Mouse (Mus musculus): ENCODE data around the gene Pxn. TPM values are rescaled to one million over a fixed set of nuclear protein-coding genes. Genes with fewer than 3 reads are reported as not detected.

Gene Pxn
- polyA plus RNA-seq, 2 experiments: 4.8 to 12.9 TPM

- ATAC-seq (ENCODE audit: insufficient read depth) (no peak), DNase-seq (ENCODE audit: low read depth in 3 of 3, low spot score in 3 of 3) (no peak)
- H3K9ac ChIP-seq (replicated peaks): no peak overlapping the region
- WGBS (ENCODE audit: insufficient replicate concordance): 76% methylated on average over 7 of the region's 7 CpGs
- no peak overlapping the region for H3K27ac ChIP-seq
- no peaks in the 10 kb centered on the region for H3K9me3 ChIP-seq (ENCODE audit: control insufficient read depth, low read length)
- H3K36me3 ChIP-seq (replicated peaks; ENCODE audit: control insufficient read depth, insufficient read depth, low read depth): peaks cover 2% of the 10 kb centered on the region; the same call in 1 of the 2 replicates
- H3K27me3 ChIP-seq (ENCODE audit: control insufficient read depth, insufficient read depth, low read length): no peaks in the 10 kb centered on the region
- H3K4me2 ChIP-seq (ENCODE audit: low read depth): no peak overlapping the region
- no peak overlapping the region for H3K4me3 ChIP-seq (ENCODE audit: insufficient read depth in 1 of 2, low read depth in 2 of 2, low read length in 2 of 2)
- TF ChIP-seq CTCF (IDR thresholded peaks at IDR 0.05; ENCODE audit: low read depth) (no peak), EP300 (IDR thresholded peaks at IDR 0.05; ENCODE audit: low read depth) (no peak)
- peaks cover 5 to 11% of the 10 kb centered on the region in 2 experiments; a peak in 3 of 4 replicates for H3K4me1 ChIP-seq (replicated peaks; ENCODE audit: control insufficient read depth in 2 of 2, insufficient read depth in 2 of 2, low read length in 1 of 2)
Measured at GRCm38 (mm10) chr5:115547421-115547820, 40.9 kb downstream of the Pxn start.

GRCm38 (mm10) chr5:115548501-115549285 lies 42.2 kb downstream of the Pxn start:
- ATAC-seq (ENCODE audit: insufficient read depth): no peak
- H3K4me3 ChIP-seq (ENCODE audit: insufficient read depth in 1 of 2, low read depth in 2 of 2, low read length in 2 of 2): no peak overlapping the region
- H3K4me2 ChIP-seq (ENCODE audit: low read depth): no peak overlapping the region
- no peak overlapping the region for H3K9ac ChIP-seq (replicated peaks)
- WGBS (ENCODE audit: insufficient replicate concordance): 85% methylated on average over 18 of the region's 18 CpGs
- TF ChIP-seq CTCF (IDR thresholded peaks at IDR 0.05; ENCODE audit: low read depth) (no peak), EP300 (IDR thresholded peaks at IDR 0.05; ENCODE audit: low read depth) (no peak)
- no peaks in the 10 kb centered on the region for H3K27me3 ChIP-seq (ENCODE audit: control insufficient read depth, insufficient read depth, low read length)
- no peaks in the 10 kb centered on the region for H3K9me3 ChIP-seq (ENCODE audit: control insufficient read depth, low read length)
- H3K27ac ChIP-seq: no peak overlapping the region
- H3K4me1 ChIP-seq (replicated peaks; ENCODE audit: control insufficient read depth in 2 of 2, insufficient read depth in 2 of 2, low read length in 1 of 2): peaks cover 0 to 2% of the 10 kb centered on the region in 2 experiments; a peak in 1 of 4 replicates
- DNase-seq (ENCODE audit: low read depth in 3 of 3, low spot score in 3 of 3): no peak
- peaks cover 2% of the 10 kb centered on the region; the same call in 1 of the 2 replicates for H3K36me3 ChIP-seq (replicated peaks; ENCODE audit: control insufficient read depth, insufficient read depth, low read depth)

GRCm38 (mm10) chr5:115550482-115551005 lies 44.1 kb downstream of the Pxn start:
- DNase-seq (ENCODE audit: low read depth in 3 of 3, low spot score in 3 of 3) (no peak), ATAC-seq (ENCODE audit: insufficient read depth) (no peak)
- Histone ChIP-seq H3K4me2 (ENCODE audit: low read depth) (no peak overlapping the region), H3K9me3 (ENCODE audit: control insufficient read depth, low read length) (no peaks in the 10 kb centered on the region), H3K4me3 (ENCODE audit: insufficient read depth in 1 of 2, low read depth in 2 of 2, low read length in 2 of 2) (no peak overlapping the region), H3K9ac (replicated peaks) (no peak overlapping the region), H3K27ac (no peak overlapping the region), H3K27me3 (ENCODE audit: control insufficient read depth, insufficient read depth, low read length) (no peaks in the 10 kb centered on the region), H3K36me3 (replicated peaks; ENCODE audit: control insufficient read depth, insufficient read depth, low read depth) (peaks cover 2% of the 10 kb centered on the region; the same call in 1 of the 2 replicates), H3K4me1 (replicated peaks; ENCODE audit: control insufficient read depth in 2 of 2, insufficient read depth in 2 of 2, low read length in 1 of 2) (no peaks in the 10 kb centered on the region)
- no peak for TF ChIP-seq CTCF (IDR thresholded peaks at IDR 0.05; ENCODE audit: low read depth)
- TF ChIP-seq EP300 (IDR thresholded peaks at IDR 0.05; ENCODE audit: low read depth): no peak
- 72% methylated on average over 11 of the region's 11 CpGs for WGBS (ENCODE audit: insufficient replicate concordance)

- H3K4me1 ChIP-seq (replicated peaks; ENCODE audit: control insufficient read depth in 2 of 2, insufficient read depth in 2 of 2, low read length in 1 of 2): peaks cover 0 to under 1% of the 10 kb centered on the region in 2 experiments; a peak in 1 of 4 replicates
- WGBS (ENCODE audit: insufficient replicate concordance): 79% methylated on average over 12 of the region's 12 CpGs
- TF ChIP-seq CTCF (IDR thresholded peaks at IDR 0.05; ENCODE audit: low read depth): no peak
- TF ChIP-seq EP300 (IDR thresholded peaks at IDR 0.05; ENCODE audit: low read depth): no peak
- H3K9ac ChIP-seq (replicated peaks): no peak overlapping the region
- DNase-seq (ENCODE audit: low read depth in 3 of 3, low spot score in 3 of 3) (no peak), ATAC-seq (ENCODE audit: insufficient read depth) (no peak)
- H3K36me3 ChIP-seq (replicated peaks; ENCODE audit: control insufficient read depth, insufficient read depth, low read depth): peaks cover 2% of the 10 kb centered on the region; the same call in 1 of the 2 replicates
- H3K9me3 ChIP-seq (ENCODE audit: control insufficient read depth, low read length): no peaks in the 10 kb centered on the region
- H3K4me2 ChIP-seq (ENCODE audit: low read depth): no peak overlapping the region
- H3K27me3 ChIP-seq (ENCODE audit: control insufficient read depth, insufficient read depth, low read length): no peaks in the 10 kb centered on the region
- H3K4me3 ChIP-seq (ENCODE audit: insufficient read depth in 1 of 2, low read depth in 2 of 2, low read length in 2 of 2): no peak overlapping the region
- no peak overlapping the region for H3K27ac ChIP-seq
Measured at GRCm38 (mm10) chr5:115551386-115551785, 44.9 kb downstream of the Pxn start.

- WGBS (ENCODE audit: insufficient replicate concordance): 80% methylated on average over 13 of the region's 13 CpGs
- H3K9me3 ChIP-seq (ENCODE audit: control insufficient read depth, low read length): no peaks in the 10 kb centered on the region
- no peaks in the 10 kb centered on the region for H3K27me3 ChIP-seq (ENCODE audit: control insufficient read depth, insufficient read depth, low read length)
- no peaks in the 10 kb centered on the region; the same call in 1 of the 2 replicates for H3K36me3 ChIP-seq (replicated peaks; ENCODE audit: control insufficient read depth, insufficient read depth, low read depth)
- no peak for DNase-seq (ENCODE audit: low read depth in 3 of 3, low spot score in 3 of 3)
- ATAC-seq (ENCODE audit: insufficient read depth): no peak
- no peak overlapping the region for H3K4me3 ChIP-seq (ENCODE audit: insufficient read depth in 1 of 2, low read depth in 2 of 2, low read length in 2 of 2)
- H3K4me1 ChIP-seq (replicated peaks; ENCODE audit: control insufficient read depth in 2 of 2, insufficient read depth in 2 of 2, low read length in 1 of 2): peaks cover 0 to 2% of the 10 kb centered on the region in 2 experiments; a peak in 1 of 4 replicates
- H3K9ac ChIP-seq (replicated peaks): no peak overlapping the region
- H3K4me2 ChIP-seq (ENCODE audit: low read depth): no peak overlapping the region
- no peak overlapping the region for H3K27ac ChIP-seq
- no peak for TF ChIP-seq CTCF (IDR thresholded peaks at IDR 0.05; ENCODE audit: low read depth)
- no peak for TF ChIP-seq EP300 (IDR thresholded peaks at IDR 0.05; ENCODE audit: low read depth)
Measured at GRCm38 (mm10) chr5:115551799-115552198, 45.3 kb downstream of the Pxn start.

Measured in liver, embryonic 14.5 days (tissue).